Comparison of ENCODE assay signal across 14 mouse cellular contexts in genomic region chr11:104361790-104362189, GRCm38 (mm10).
DNase-seq lines count a peak whose midpoint lies in the region; ATAC-seq and TF ChIP-seq lines count a peak whose summit lies in the region.
"Had no signal": no experiment of that assay in that cellular context is flagged by ENCODE, and none has a peak within 500 bp of the region (broad histone marks: within the 10 kb centered on the region; RNA-seq: fewer than 3 reads in every experiment).

No protein-coding gene starts in this region.

- 37% methylated on average over 2 of the region's 2 CpGs for whole genome bisulfite sequencing in embryonic facial prominence, embryonic 14.5 days
- 79% methylated on average over 2 of the region's 2 CpGs for WGBS in embryonic facial prominence, embryonic 10.5 days
- 69% methylated on average over 2 of the region's 2 CpGs for whole genome bisulfite sequencing in heart, embryonic 11.5 days (ENCODE audit: insufficient replicate concordance)

- no peaks in the 10 kb centered on the region for H3K9me3 ChIP-seq in embryonic facial prominence, embryonic 14.5 days (ENCODE audit: control insufficient read depth, low read length)
- H3K9me3 ChIP-seq in embryonic facial prominence, embryonic 10.5 days, result no peaks in the 10 kb centered on the region
- no peaks in the 10 kb centered on the region for H3K9me3 ChIP-seq in MEL (replicated peaks; ENCODE audit: insufficient read depth, low read length)
- H3K9me3 ChIP-seq in heart, embryonic 11.5 days (replicated peaks; ENCODE audit: control insufficient read depth, low read length), result no peaks in the 10 kb centered on the region
- H3K9me3 ChIP-seq: hindbrain, embryonic 13.5 days; liver, embryonic 12.5 days; midbrain, embryonic 10.5 days had no signal

- TF ChIP-seq EP300 in MEL (IDR thresholded peaks at IDR 0.05; ENCODE audit: low read depth in 1 of 2, low read length in 2 of 2), result peak; percentile 38 to 59; a peak in 3 of 4 replicates

- no peak for TF ChIP-seq CTCF in MEL (IDR thresholded peaks at IDR 0.05 in 2 of 3, conservative IDR thresholded peaks at IDR 0.05 in 1 of 3; ENCODE audit: control insufficient read depth in 1 of 3, insufficient read depth in 1 of 3, low read depth in 2 of 3, low read length in 3 of 3, poor library complexity in 1 of 3, severe bottlenecking in 1 of 3)

- H3K4me1 ChIP-seq in embryonic facial prominence, embryonic 14.5 days (ENCODE audit: control insufficient read depth, insufficient read depth, low read length), result no peaks in the 10 kb centered on the region
- no peaks in the 10 kb centered on the region for H3K4me1 ChIP-seq in embryonic facial prominence, embryonic 10.5 days
- peaks cover 15 to 28% of the 10 kb centered on the region in 2 experiments for H3K4me1 ChIP-seq in MEL (ENCODE audit: control insufficient read depth in 1 of 2, insufficient read depth in 2 of 2, low read length in 2 of 2)
- peaks cover 4% of the 10 kb centered on the region; the same call in 1 of the 2 replicates for H3K4me1 ChIP-seq in heart, embryonic 11.5 days (ENCODE audit: control insufficient read depth, insufficient read depth, low read length)
- H3K4me1 ChIP-seq: hindbrain, embryonic 13.5 days; midbrain, embryonic 10.5 days had no signal

- DNase-seq in embryonic facial prominence, embryonic 14.5 days (ENCODE audit: low spot score), result peak; percentile 75
- DNase-seq in embryonic facial prominence, embryonic 10.5 days (ENCODE audit: low spot score), result no peak
- DNase-seq in MEL (ENCODE audit: low read depth, low spot score), result peak; percentile 80
- DNase-seq in naive thymus-derived CD4-positive, alpha-beta T cell, adult 2 months (ENCODE audit: low read depth), result peak; percentile 60
- no peak for DNase-seq in urinary bladder, postnatal 36 days (ENCODE audit: low spot score in 2 of 2)
- no peak for DNase-seq in MN1 (ENCODE audit: low spot score)
- DNase-seq: adrenal gland, postnatal 10 days; cerebellum, adult 2 months had no signal

- no peak overlapping the region for H3K4me3 ChIP-seq in embryonic facial prominence, embryonic 14.5 days (ENCODE audit: low read depth, low read length)
- no peak overlapping the region for H3K4me3 ChIP-seq in embryonic facial prominence, embryonic 10.5 days
- H3K4me3 ChIP-seq in MEL (ENCODE audit: control insufficient read depth in 1 of 2, insufficient read depth in 1 of 2, low read depth in 2 of 2, low read length in 2 of 2), result no peak overlapping the region
- H3K4me3 ChIP-seq in heart, embryonic 11.5 days (ENCODE audit: low read depth, low read length), result no peak overlapping the region
- H3K4me3 ChIP-seq: hindbrain, embryonic 13.5 days; liver, embryonic 12.5 days; midbrain, embryonic 10.5 days had no signal

- TF ChIP-seq POLR2A in MEL (IDR thresholded peaks at IDR 0.05; ENCODE audit: control insufficient read depth in 1 of 2, insufficient read depth in 1 of 2, low read depth in 1 of 2, low read length in 2 of 2, poor library complexity in 1 of 2), result no peak

- H3K4me2 ChIP-seq in embryonic facial prominence, embryonic 14.5 days (ENCODE audit: low read depth, low read length), result no peak overlapping the region
- H3K4me2 ChIP-seq in heart, embryonic 11.5 days, result no peak overlapping the region
- H3K4me2 ChIP-seq: hindbrain, embryonic 13.5 days; liver, embryonic 12.5 days had no signal

- TF ChIP-seq RAD21 in MEL (IDR thresholded peaks at IDR 0.05; ENCODE audit: low read depth, low read length), result no peak

- H3K27ac ChIP-seq in embryonic facial prominence, embryonic 14.5 days (replicated peaks; ENCODE audit: low read depth, low read length), result no peak overlapping the region
- no peak overlapping the region for H3K27ac ChIP-seq in embryonic facial prominence, embryonic 10.5 days (replicated peaks)
- no peak overlapping the region for H3K27ac ChIP-seq in MEL (ENCODE audit: control insufficient read depth, low read depth, low read length)
- H3K27ac ChIP-seq in heart, embryonic 11.5 days (ENCODE audit: low read depth, low read length), result no peak overlapping the region
- H3K27ac ChIP-seq: hindbrain, embryonic 13.5 days; liver, embryonic 12.5 days; midbrain, embryonic 10.5 days; stomach, postnatal 0 days had no signal

- H3K79me2 ChIP-seq in MEL (ENCODE audit: control insufficient read depth, insufficient read depth, low read length, poor library complexity), result peaks cover 8% of the 10 kb centered on the region; the same call in 1 of the 2 replicates

- H3K27me3 ChIP-seq in embryonic facial prominence, embryonic 14.5 days (replicated peaks; ENCODE audit: control insufficient read depth, insufficient read depth, low read length), result no peaks in the 10 kb centered on the region
- no peaks in the 10 kb centered on the region for H3K27me3 ChIP-seq in embryonic facial prominence, embryonic 10.5 days (replicated peaks; ENCODE audit: low read depth, poor library complexity, severe bottlenecking)
- no peaks in the 10 kb centered on the region for H3K27me3 ChIP-seq in MEL (ENCODE audit: control insufficient read depth in 1 of 2, insufficient read depth in 2 of 2, low read length in 2 of 2)
- no peaks in the 10 kb centered on the region for H3K27me3 ChIP-seq in heart, embryonic 11.5 days (ENCODE audit: control insufficient read depth, insufficient read depth, low read length)
- H3K27me3 ChIP-seq: hindbrain, embryonic 13.5 days; liver, embryonic 12.5 days had no signal

- peaks cover 15% of the 10 kb centered on the region for H3K36me3 ChIP-seq in embryonic facial prominence, embryonic 14.5 days (ENCODE audit: control insufficient read depth, insufficient read depth, low read length)
- H3K36me3 ChIP-seq in embryonic facial prominence, embryonic 10.5 days (replicated peaks), result peaks cover 72% of the 10 kb centered on the region
- H3K36me3 ChIP-seq in MEL (ENCODE audit: control insufficient read depth in 1 of 2, insufficient read depth in 2 of 2, low read length in 2 of 2), result peaks cover 24 to 36% of the 10 kb centered on the region in 2 experiments
- no peaks in the 10 kb centered on the region for H3K36me3 ChIP-seq in heart, embryonic 11.5 days (ENCODE audit: control insufficient read depth, insufficient read depth, low read length)

- no peak overlapping the region for H3K9ac ChIP-seq in embryonic facial prominence, embryonic 14.5 days (ENCODE audit: low read depth, low read length)
- no peak overlapping the region for H3K9ac ChIP-seq in MEL (ENCODE audit: control insufficient read depth, low read depth, low read length, poor library complexity, severe bottlenecking)
- H3K9ac ChIP-seq in heart, embryonic 11.5 days (ENCODE audit: low read depth, low read length), result no peak overlapping the region
- H3K9ac ChIP-seq: hindbrain, embryonic 13.5 days; liver, embryonic 12.5 days had no signal

- peak; percentile 75 for ATAC-seq in embryonic facial prominence, embryonic 14.5 days (ENCODE audit: low read depth)
- peak; percentile 98 for ATAC-seq in granulocyte monocyte progenitor cell, adult 5-6 weeks (replicated peaks; ENCODE audit: poor library complexity, severe bottlenecking)
- ATAC-seq in heart, embryonic 11.5 days (replicated peaks; ENCODE audit: insufficient number of reproducible peaks, low FRiP score, low TSS enrichment), result no peak
- ATAC-seq: liver, embryonic 12.5 days had no signal

TF ChIP-seq in MEL, 35 proteins besides CTCF, POLR2A, EP300 and RAD21:
- TF ChIP-seq BHLHE40 (IDR thresholded peaks at IDR 0.05; ENCODE audit: borderline replicate concordance, low read depth, low read length) (no peak), TCF12 (IDR thresholded peaks at IDR 0.05; ENCODE audit: low read depth, low read length) (0 out of 2 replicates have a peak, but pooled peaks have one; percentile 7), ZNF384 (IDR thresholded peaks at IDR 0.05; ENCODE audit: low read depth, low read length) (0 out of 2 replicates have a peak, but pooled peaks have one; percentile 16), UBTF (IDR thresholded peaks at IDR 0.05; ENCODE audit: borderline replicate concordance, insufficient read depth, low read depth, low read length) (no peak), TAL1 (IDR thresholded peaks at IDR 0.05; ENCODE audit: low read length) (peak; percentile 62), MAX (IDR thresholded peaks at IDR 0.05; ENCODE audit: low read length) (no peak), ETS1 (IDR thresholded peaks at IDR 0.05; ENCODE audit: low read depth, low read length) (peak; percentile 78), RCOR1 (IDR thresholded peaks at IDR 0.05; ENCODE audit: low read depth, low read length) (peak; percentile 74), CHD1 (IDR thresholded peaks at IDR 0.05; ENCODE audit: low read depth, low read length) (no peak), JUND (IDR thresholded peaks at IDR 0.05; ENCODE audit: low read depth, low read length) (peak; percentile 60; the same call in 1 of the 2 replicates), KAT2A (conservative IDR thresholded peaks at IDR 0.05; ENCODE audit: low read depth, low read length) (no peak), USF2 (IDR thresholded peaks at IDR 0.05; ENCODE audit: borderline replicate concordance in 1 of 2, insufficient read depth in 1 of 2, low read depth in 1 of 2, low read length in 2 of 2) (no peak), MAFK (IDR thresholded peaks at IDR 0.05; ENCODE audit: borderline replicate concordance, low read depth, low read length) (no peak), SMC3 (IDR thresholded peaks at IDR 0.05; ENCODE audit: low read depth, low read length) (no peak), ELF1 (IDR thresholded peaks at IDR 0.05; ENCODE audit: low read depth, low read length) (no peak; the same call in 1 of the 2 replicates)

Comparison
In these comparisons a context has a peak if more than half of its experiments do, and no peak if none do; other contexts are left out.
1. DNase-seq: peak in embryonic facial prominence, embryonic 14.5 days (single experiment), MEL (single experiment) and naive thymus-derived CD4-positive, alpha-beta T cell, adult 2 months (single experiment); none in embryonic facial prominence, embryonic 10.5 days (single experiment), urinary bladder, postnatal 36 days (0 of 2) and MN1 (single experiment).